Mouse (Mus musculus) WW6 (cell line): ENCODE measurements at regions not wholly inside any gene's neighbourhood (a gene's known extent, or its start where the extent isn't known, plus 50 kb on each side); places are given as distances from the start of the nearest gene placed in this dataset.

Source experiments
- DNase-seq: peaks from one replicate; pipeline ENCODE4 v3.0.0-alpha.2; 2013; ENCODE audit warnings: low read depth, low spot score

DNA sequence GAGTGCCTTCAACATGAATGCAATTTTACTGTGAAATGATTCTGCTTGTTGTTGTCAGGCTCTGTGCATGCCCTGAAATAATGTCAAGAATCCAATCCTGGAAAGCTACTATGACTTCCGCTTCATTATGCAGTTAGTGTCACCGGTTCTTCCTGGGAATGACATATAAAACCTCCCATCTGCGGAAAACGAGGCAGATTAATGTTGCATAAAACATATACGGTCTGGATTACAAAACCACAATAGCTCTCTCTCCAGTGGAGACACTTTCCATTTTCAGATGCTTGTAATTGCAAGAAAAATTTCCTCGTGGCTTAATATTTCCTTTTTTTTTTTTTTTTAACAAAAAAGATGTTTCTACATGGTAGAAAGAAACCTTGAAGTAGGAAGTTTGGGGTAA is 198.2 kb upstream of the Chl1 start:
- DNase-seq: no peak

DNA sequence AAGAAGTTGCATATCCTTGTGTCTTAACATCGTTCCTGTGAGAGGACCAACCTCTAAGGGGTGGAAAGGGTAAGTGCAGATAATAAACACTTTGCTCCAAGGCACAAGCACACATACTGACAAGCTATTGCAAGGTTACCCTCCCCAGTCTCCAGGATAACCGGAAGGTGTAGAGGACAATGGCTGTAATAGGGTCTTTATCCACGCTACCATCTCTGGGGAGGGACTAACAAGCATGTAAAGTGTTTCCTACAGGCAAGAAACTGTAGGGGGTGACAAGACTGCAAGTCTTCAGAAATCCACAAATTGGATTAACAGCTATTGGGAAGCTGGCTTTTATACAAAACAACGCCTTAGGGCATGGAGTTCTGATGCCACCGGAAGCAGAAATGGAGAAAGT is 197.5 kb upstream of the Chl1 start:
- no peak for DNase-seq

DNA sequence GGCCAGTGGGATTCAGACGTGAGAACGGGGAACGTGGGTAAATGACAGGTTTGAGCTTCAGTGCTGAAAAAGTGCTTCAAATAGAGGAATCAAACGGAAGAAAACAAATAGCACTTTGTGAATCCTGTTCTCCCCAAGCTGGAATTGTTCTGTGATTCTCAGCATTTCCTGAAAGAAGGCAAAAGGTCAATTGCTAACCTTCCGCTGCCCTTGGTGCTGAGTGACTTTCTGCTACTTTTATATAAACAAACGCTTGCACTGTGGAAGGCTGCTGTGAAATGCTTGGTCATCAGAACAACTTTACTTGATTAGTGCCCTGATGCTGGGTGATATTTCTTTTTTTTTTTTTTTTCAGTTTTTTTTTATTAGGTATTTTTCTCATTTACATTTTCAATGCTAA is 192.3 kb upstream of the Chl1 start:
- DNase-seq: no peak

DNA sequence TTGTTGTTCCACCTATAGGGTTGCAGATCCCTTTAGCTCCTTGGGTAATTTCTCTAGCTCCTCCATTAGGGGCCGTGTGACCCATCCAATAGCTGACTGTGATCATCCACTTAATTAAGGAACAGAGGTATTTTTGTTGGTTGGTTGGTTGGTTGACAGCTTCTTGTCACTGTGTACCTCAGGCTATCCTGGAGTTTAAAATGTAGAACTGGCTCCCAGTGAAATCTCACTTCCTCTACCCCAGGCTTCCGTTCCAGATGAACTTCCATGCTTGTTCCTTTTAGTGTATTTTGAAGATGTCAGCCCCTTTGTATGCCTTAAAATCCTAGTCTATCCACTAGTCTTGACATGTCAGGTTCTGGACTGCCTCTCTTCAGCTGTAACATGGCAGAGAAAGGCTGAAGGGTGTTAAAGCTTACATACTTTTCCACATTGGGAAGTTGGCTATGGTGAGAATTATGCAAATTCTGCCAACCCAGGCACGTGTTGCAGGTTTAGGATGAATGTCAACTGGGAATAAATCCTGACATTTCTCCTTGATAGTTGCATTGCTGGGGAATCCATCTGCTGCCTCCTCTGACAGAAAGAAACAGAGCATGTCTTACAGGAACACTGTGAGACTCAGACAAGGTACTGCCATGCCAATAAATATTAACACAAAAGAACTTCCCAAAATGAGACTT is 191.6 kb upstream of the Chl1 start:
- DNase-seq: no peak

GRCm38 (mm10) chr6:103319964-103320363 is 190.4 kb upstream of the Chl1 start:
- no peak for DNase-seq

DNA sequence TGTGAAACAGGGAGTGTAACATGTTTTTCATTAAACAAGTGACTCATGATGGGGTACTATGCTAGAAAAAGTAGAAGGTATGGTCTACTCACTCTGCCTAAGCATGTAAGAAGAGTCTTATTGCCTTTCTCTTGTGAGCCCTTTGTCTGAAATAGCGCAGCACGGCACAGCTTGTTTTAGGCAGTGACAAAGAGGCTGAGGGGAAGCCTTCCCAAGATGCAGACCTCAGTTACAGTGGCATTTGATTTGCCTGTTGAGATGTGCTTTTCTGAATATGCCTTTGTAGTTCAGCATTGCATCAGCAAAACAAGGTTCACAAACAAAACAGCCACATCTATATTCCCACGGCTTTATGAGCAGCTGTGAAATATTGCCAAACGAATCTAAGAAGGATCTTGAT is 189.8 kb upstream of the Chl1 start:
- DNase-seq: no peak

DNA sequence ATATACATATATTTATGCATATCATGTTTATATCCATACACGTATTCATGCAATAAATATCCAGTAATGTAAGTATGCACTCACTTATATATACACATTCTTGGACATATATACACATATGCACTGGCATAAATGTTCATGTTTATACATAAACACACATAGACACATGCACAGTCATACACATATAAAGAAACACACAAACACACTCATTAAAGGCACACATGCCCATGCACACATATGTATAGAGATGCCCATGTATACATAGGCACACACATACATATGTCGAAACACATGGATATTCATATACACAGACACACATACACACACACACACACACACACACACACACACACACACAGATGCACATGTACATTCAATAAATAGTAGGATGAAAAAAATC is 189.3 kb upstream of the Chl1 start:
- DNase-seq: no peak

GRCm38 (mm10) chr6:103322442-103322841 is 187.9 kb upstream of the Chl1 start:
- no peak for DNase-seq

GRCm38 (mm10) chr6:103335683-103336082 is 174.7 kb upstream of the Chl1 start:
- DNase-seq: no peak

DNA sequence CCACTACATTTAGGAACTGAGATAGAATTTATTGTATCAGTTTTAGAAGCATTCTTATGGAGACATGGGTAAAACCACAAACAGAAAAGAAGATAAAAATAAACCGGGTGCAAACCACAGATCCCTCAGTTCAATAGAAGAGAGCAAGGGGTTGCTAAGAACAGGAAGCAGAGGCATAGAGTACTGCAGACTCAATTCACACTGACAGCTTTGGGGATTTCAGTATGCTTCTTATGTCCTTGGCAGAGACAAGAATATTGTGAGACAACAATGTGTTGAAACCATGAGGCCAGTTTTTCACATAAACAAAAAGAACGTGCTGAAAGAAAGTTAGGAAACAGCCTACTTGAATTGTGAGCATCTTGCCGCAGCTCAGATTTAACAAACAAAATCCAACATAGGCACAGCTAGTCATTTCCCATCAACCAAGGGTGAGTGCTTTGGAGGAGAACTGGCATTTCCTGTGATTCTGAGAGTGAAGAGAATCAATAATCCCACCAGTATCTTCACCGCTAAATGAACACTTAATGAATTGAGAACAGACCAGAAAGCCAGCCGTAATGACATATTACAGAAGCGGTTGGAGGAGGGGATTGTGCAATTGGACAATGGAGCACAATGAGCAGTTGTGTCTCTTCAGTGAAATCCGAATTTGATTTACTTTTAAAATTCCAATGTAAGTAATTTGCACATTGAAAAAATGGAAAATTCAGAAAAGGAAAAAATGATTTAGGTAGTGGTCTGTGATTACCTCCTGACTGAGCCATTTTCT is 170.2 kb upstream of the Chl1 start:
- no peak for DNase-seq

GRCm38 (mm10) chr6:103343515-103343914 is 166.9 kb upstream of the Chl1 start:
- no peak for DNase-seq

DNA sequence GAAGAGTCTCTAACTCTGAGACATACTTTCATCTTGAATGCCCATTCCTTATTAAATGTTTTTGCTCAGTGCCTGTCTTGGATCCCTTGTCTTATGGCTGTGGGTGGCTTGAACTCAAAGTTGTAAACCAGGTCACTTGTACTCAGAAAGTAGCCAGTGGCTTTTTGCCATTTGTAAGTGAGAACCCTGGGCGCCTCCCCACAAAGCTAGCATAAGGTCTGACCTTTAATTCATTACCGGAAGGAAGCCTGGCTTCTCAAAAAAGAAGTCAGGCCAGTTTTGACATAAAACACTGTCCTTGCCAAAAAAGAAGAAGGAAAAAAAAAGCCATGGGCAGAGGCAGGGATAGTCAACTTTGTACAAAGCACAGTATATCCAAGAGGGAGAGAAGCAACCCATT is 166.0 kb upstream of the Chl1 start:
- no peak for DNase-seq

DNA sequence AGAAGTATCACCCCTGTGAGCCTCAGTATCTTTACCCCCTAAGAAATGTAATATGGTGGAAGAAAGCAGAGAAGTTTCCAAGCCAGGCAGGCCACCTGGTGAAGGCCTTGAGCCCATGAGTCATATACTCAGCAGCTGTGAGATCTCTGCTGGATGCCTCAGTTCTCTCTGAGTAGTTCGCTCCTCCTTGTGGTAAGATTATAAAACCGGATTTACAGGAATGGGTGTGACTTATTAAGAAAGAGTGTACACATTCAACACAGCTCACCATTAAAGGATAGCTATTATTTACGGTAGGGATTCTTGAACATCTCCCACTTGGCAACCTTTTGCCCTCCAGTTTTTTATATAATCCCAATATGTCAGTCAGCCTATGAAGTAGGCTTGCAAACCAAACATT is 165.2 kb upstream of the Chl1 start:
- DNase-seq: no peak

DNA sequence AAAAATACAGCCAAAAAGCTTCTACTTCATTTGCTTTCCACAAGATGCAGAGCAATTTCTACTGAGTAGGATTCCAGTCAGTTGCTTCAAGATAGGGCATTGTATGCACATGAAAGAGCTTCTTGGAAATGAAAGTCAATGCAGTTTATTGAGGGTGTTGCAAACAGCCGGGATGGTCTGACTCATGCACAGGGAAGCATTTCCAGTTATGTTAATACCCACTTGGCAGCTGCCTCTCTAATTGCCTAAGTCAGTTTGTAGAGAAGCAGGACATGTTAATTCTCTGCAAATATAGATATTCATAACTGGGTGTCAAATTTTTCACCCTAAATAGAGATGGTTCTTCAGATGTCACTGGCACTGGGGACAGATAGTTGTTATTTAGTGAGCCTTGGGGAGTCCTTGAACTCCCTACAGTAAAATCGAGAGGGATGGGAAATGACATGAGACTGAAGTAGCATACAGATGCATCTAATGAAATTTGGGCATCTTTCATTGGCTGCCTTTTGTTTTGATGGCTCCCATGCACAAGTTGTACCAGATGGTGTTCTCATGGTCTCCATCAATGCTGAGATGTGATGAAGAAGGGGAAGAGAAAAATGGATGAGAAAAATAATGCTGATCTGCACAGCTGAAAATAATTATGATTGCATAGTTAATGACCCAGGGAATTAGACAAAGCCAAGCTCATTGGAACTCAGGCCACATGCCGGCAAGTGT is 157.8 kb upstream of the Chl1 start:
- no peak for DNase-seq

- DNase-seq: no peak
These were observed 157.0 kb upstream of the Chl1 start for GRCm38 (mm10) chr6:103353346-103353745.

GRCm38 (mm10) chr6:103366782-103367491 is 143.4 kb upstream of the Chl1 start:
- no peak for DNase-seq

DNA sequence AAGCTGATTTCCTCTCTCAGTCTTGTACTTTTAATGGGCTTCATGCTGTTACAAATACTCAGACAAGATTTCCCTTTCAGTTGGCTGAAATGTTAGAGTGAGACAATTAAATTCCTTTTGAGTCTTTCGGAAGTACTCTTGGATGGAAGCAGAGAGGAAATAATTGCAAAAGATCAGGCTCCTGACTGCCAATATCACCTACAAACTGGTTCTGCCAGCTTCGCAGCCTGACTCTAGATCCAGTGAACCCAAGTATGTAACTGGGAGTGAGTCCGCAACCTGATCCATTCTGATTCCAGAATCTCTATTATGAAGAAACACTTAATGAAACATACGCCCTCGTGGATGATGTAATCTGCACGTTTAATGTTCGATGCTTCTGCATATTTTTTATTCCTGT is 135.4 kb upstream of the Chl1 start:
- DNase-seq: no peak

GRCm38 (mm10) chr6:103377277-103377676 is 133.1 kb upstream of the Chl1 start:
- DNase-seq: no peak

- no peak for DNase-seq
These were observed 132.3 kb upstream of the Chl1 start for GRCm38 (mm10) chr6:103378047-103378446.

- no peak for DNase-seq
These were observed 129.4 kb upstream of the Chl1 start for GRCm38 (mm10) chr6:103381030-103381429.

- no peak for DNase-seq
These were observed 128.5 kb upstream of the Chl1 start for GRCm38 (mm10) chr6:103381930-103382329.

DNA sequence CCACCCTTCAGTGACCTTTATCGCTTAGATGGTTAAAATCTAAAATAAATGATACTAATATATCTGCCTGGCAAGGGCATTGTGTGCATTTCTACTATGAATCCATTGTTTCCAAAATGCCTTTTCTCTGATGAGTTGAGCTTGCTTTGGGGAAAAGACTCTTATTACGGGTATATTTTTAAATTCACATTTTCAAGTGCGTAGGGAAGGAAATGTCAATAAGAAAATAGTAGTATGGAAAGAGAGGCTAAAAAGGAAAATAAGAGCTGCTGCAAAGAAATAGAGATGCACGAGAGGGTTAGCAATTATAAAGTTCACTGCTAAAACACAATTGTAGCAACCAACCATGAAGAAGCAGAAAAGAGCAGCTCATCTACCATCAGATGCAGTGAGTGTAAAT is 123.8 kb upstream of the Chl1 start:
- no peak for DNase-seq
